Mouse (Mus musculus): Measurements from ENCODE around the gene Hsph1.

Gene Hsph1

GRCm38 (mm10) chr5:149642366-149642765 is 6.2 kb upstream of the Hsph1 start:
- DNase-seq (ENCODE audit: low read depth, low spot score), result peak; percentile 50

DNA sequence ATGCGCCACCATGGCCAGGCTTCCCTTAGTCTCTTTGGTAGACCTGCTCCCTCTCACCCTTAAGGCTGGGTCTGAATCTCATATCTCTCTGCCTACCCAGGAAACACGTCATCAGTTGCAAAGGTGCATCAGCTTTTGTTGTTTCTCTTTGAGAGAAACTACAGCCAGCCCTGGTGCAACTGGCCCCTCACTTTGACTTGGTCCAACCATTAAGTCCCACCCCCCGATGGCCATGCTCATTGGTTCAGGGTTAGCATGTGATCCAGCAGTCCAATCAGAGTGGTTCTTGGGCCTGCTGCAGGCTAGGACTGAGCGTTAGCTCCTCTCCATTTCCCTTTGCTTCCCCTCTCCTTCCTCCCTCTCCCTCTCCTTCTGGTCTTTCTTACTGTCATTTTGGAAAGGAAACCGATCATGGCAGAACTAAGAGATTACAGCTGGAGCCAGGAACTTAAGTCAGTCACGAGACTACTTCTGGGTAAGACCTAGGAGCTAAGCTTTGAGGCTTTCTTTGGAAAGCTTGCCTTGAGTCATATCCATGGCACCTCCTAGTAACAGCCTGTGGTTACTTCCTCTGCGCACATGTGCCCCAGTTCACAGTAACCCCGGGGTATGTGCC is 5.2 kb upstream of the Hsph1 start:
- DNase-seq (ENCODE audit: low read depth, low spot score), result peak; percentile 93

- no peak for DNase-seq (ENCODE audit: low read depth, low spot score)
Observed at GRCm38 (mm10) chr5:149637306-149637705, 1.1 kb upstream of the Hsph1 start.

DNA sequence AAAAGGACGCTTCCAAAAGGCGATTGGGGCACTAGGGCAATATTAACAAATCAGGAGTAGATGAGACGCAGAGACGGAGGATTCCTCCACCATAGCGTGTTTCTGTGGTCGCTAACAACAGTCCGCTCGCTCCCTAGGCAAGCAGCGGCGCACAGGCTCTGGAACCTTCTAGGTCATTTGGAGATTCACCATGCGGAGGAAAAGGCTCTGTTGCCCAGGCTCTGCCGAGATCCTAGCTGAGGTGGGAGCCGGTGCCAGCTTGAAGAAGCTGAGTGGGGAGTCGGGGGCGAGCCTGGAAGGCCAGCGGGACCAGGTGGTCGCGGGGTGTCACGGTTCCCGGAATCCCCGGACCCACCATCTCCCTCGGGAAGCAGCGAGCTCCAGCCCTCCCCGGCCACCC is 620 bp downstream of the Hsph1 start:
- no peak for DNase-seq (ENCODE audit: low read depth, low spot score)

DNA sequence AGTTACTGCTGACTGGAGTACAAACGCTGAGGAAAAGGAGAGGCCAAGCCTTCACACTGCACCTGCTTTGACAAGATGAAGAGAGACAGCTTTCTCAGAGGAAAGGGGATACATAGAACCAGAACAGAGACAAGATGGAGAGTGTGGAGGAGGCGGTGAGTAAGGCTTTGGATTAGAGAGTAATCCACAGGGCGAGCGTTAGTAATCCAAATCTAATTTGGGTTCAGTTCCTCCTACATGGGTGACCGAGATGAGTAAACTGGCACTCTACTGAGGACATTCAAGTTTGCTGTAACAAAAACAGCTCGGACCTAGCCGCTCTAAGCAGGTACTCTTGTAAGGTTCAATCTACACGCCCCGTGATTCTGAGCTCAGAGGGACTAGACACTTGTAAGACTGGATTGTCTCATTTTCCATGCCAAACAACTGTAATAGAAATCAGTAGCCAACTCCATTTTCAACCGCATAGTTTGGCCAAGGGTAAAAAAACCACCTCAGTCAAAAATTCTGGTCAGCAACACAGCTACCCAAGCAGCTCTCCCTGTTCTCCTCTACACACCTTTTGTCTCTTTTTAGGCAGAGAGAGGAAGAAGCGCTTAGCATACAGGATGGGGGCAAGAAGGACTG is 1.7 kb downstream of the Hsph1 start:
- DNase-seq (ENCODE audit: low read depth, low spot score), result no peak

- DNase-seq (ENCODE audit: low read depth, low spot score), result no peak
Observed at GRCm38 (mm10) chr5:149625547-149625946, 10.6 kb downstream of the Hsph1 start.

DNA sequence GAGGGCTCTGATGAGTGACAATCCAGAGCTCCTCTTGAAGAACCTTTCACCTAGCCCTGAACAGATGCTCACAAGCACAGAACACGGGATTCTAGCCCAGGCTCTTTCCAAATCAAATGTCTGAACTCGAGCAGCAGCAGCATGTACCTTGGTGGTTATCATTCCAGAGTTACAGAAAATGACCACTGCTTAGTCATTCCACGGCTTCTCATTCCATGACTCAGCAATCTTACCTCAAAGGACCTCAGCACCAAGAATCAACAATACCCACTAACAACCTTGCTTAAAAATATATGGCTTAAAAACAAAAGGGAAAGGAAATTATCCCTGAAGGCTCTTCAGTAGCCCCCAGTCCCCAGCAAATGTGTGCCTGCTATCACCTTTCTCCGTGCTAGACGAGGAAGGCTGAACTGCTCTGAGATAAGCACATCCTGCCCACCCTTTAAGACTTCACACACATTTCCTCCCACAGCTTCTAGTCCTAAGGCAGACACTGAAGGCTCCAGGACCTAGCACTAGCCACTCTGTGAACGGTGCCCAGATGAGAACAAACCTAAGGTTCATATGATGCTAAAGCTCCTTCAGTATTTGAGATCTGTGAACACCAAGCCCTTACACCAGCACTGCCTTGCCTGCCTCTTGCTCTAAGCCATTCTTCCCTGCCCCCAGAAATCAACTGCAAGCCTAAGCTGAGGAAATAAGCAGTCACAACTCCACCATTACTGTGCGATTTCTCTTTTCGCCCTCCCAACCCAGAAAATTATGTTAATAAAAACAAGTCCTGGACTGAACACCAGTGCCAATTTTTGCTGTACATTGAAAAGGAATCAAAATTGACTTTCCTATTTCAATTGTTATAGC is 12.1 kb downstream of the Hsph1 start:
- DNase-seq (ENCODE audit: low read depth, low spot score), result no peak

DNA sequence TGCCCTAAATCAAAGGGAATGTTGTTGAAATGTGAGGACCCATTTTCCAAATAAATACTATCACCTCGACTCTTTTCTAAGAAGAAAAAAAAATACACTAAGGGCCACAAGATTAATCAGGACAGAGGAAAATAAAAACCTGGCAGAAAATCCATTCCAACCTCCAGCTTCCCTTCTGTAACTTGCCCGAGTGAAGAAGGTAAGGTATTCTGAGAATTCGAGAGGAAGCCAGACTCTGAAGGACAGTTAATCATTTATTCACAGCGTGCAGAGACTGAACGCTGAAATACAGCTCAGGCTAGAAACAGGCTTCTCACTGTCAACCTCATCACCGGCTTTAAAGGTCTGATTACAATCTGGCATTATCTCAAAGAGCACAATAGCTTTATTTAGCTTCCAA is 13.5 kb downstream of the Hsph1 start:
- no peak for DNase-seq (ENCODE audit: low read depth, low spot score)

GRCm38 (mm10) chr5:149622152-149622551 is 14.0 kb downstream of the Hsph1 start:
- peak; percentile 49 for DNase-seq (ENCODE audit: low read depth, low spot score)

DNA sequence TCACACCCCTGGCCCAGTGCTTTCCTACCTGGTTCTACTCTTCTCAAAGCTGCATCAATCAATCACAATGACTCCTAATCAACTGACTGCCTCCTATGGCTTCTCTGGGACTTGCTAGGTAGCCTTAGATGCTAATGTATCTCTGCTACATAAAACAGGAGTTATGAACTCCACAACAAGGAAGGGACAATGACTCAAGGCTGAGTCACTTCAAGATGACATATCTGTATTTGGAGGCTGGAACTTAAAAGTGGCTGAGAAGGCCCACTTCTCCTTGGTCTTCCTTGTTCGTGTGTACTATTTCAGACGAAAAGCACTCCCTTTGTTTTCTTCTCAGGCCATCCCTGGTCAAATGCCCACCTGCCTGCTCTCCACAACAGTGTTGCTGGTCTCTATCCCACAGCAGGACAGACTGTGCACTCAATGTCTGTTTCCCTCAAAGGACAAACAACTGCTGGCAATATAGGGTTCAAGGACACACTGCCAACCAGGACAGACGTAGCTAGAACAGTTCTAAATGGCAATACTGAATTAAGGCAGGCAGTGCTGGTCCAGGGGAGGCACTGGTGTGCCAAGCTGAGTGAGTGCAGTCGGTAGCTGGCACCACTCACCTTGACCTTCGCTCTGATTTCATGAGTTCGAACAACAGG is 18.3 kb downstream of the Hsph1 start:
- DNase-seq (ENCODE audit: low read depth, low spot score), result no peak

- DNase-seq (ENCODE audit: low read depth, low spot score), result peak; percentile 25
Observed at GRCm38 (mm10) chr5:149616817-149617216, 19.4 kb downstream of the Hsph1 start.

DNA sequence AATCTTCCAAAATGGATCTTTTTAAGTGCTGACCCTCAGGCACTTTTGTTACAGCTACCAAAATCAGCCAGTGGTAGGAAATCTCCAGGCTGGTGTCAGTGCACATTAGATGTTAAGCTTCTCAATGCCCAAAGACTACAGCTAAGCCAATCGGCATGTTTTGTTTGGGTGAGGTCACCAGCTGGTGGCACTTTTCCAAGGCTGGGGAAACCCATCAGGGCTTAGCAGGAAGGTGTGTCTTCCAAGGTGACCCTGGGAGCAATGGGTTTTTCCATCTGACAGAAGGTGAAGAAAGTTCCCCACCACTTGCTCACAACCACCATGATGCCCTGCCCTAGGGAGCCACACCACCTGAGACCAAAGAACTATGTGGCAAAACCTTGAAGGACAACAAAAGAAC is 20.0 kb downstream of the Hsph1 start:
- peak; percentile 71 for DNase-seq (ENCODE audit: low read depth, low spot score)

GRCm38 (mm10) chr5:149612740-149613139 is 23.4 kb downstream of the Hsph1 start:
- DNase-seq (ENCODE audit: low read depth, low spot score), result no peak

GRCm38 (mm10) chr5:149612165-149612518 is 24.0 kb downstream of the Hsph1 start:
- no peak for DNase-seq (ENCODE audit: low read depth, low spot score)

GRCm38 (mm10) chr5:149611476-149612164 is 24.6 kb downstream of the Hsph1 start:
- no peak for DNase-seq (ENCODE audit: low read depth, low spot score)

GRCm38 (mm10) chr5:149607083-149607720 is 29.0 kb downstream of the Hsph1 start:
- no peak for DNase-seq (ENCODE audit: low read depth, low spot score)

DNA sequence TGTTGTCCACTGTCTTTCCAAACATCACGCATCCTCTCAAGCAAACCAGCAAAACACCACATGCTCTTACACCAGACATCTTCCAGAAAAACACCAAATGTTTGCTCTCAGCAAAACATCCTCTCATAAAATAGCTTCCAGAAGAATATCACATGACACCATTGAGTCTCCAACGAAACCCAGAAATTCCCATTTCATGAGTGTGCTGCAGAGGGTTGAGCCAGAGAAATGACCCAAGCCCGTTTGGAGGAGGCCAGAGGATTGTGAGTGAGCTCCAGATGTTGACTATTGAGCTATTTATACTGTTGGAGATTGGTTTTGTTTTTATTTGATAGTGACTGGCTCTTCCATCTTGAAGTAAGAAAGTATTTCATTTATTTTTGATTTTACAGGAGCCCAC is 32.9 kb downstream of the Hsph1 start:
- DNase-seq (ENCODE audit: low read depth, low spot score), result no peak

- DNase-seq (ENCODE audit: low read depth, low spot score), result no peak
Observed at GRCm38 (mm10) chr5:149601996-149602395, 34.2 kb downstream of the Hsph1 start.

GRCm38 (mm10) chr5:149597351-149597750 is 38.8 kb downstream of the Hsph1 start:
- DNase-seq (ENCODE audit: low read depth, low spot score), result peak; percentile 64

- DNase-seq (ENCODE audit: low read depth, low spot score), result no peak
Observed at GRCm38 (mm10) chr5:149594215-149594614, 42.0 kb downstream of the Hsph1 start.

GRCm38 (mm10) chr5:149589932-149590331 is 46.2 kb downstream of the Hsph1 start:
- peak; percentile 31 for DNase-seq (ENCODE audit: low read depth, low spot score)
